Mouse (Mus musculus) embryonic fibroblast, embryonic 13.5 days (primary cell): ENCODE results near the gene Pcp2. TPM values are rescaled to one million over a fixed set of nuclear protein-coding genes. Genes with fewer than 3 reads are reported as not detected.
A peak's percentile ranks its signal among the peaks of the same experiment; 100 is the strongest.
"Not testable (repeated sequence)": the region's sequence is repeated elsewhere in the genome, so short reads cannot be mapped to it uniquely, and the experiment has no call there.

ENCODE experiments used
- H3K27ac ChIP-seq: 2 replicates; pipeline ENCODE4 v1.5.1; 2012; ENCODE audit warnings: low read length, control low read depth, inconsistent platforms; ENCODE audit not compliant: insufficient read depth
- H3K4me1 ChIP-seq: 2 replicates; pipeline ENCODE4 v1.6.1; 2011; ENCODE audit warnings: low read length; ENCODE audit not compliant: control insufficient read depth, insufficient read depth
- H3K4me3 ChIP-seq: 2 replicates; pipeline ENCODE4 v1.5.1; 2011; ENCODE audit warnings: mild to moderate bottlenecking, control low read depth, low read length; ENCODE audit not compliant: insufficient read depth
- CTCF ChIP-seq: IDR thresholded peaks from 2 replicates; pipeline ENCODE4 v1.5.1; 2011; ENCODE audit warnings: mild to moderate bottlenecking, control low read depth, low read length, moderate library complexity, borderline replicate concordance; ENCODE audit not compliant: insufficient read depth
- POLR2A ChIP-seq: IDR thresholded peaks from 2 replicates; pipeline ENCODE4 v1.6.1; 2011; ENCODE audit warnings: low read depth, mild to moderate bottlenecking, control low read depth, low read length, moderate library complexity
- polyA plus RNA-seq: library from polyadenylated mRNA; stranded (reverse); fragments of >200 nt; gene quantifications from 2 replicates; pipeline ENCODE4 v1.2.4, GENCODE M21; 2011; ENCODE audit warnings: low read depth; ENCODE audit not compliant: missing spikeins, insufficient read length

Gene Pcp2
- polyA plus RNA-seq, 1 experiment = not detected

DNA sequence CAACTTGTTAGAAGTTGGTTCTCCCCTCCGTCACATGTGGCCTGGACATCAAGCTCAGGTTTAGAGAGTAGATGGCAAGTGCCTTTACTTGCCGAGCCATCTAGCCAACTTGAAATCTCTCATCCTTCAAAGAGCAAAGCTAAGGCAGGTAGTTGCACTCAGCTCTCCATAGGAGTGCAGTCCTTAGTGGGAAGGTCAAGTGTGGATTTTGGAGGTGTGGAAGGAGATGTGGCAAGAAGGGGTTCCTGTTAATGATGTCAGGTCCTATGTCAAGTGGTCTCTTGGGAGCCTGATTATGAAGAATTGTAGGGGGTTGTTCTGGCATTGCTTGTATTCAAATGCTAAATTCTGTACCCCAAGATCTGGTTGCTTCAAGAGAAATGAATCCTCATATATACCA, 30.9 kb downstream of the Pcp2 start:
- no peak overlapping the region for H3K27ac ChIP-seq
- no peaks in the 10 kb centered on the region for H3K4me1 ChIP-seq
- H3K4me3 ChIP-seq = no peak overlapping the region
- TF ChIP-seq POLR2A = no peak
- TF ChIP-seq CTCF = no peak

- TF ChIP-seq POLR2A = no peak
- no peak for TF ChIP-seq CTCF
- H3K4me3 ChIP-seq = no peak overlapping the region
- no peak overlapping the region for H3K27ac ChIP-seq
- no peaks in the 10 kb centered on the region for H3K4me1 ChIP-seq
These were observed 31.9 kb downstream of the Pcp2 start for GRCm38 (mm10) chr8:3593470-3593869.

- Histone ChIP-seq H3K27ac (no peak overlapping the region), H3K4me1 (no peaks in the 10 kb centered on the region), H3K4me3 (no peak overlapping the region)
- TF ChIP-seq POLR2A = no peak
- no peak for TF ChIP-seq CTCF
These were observed 37.1 kb downstream of the Pcp2 start for GRCm38 (mm10) chr8:3588258-3588633.

DNA sequence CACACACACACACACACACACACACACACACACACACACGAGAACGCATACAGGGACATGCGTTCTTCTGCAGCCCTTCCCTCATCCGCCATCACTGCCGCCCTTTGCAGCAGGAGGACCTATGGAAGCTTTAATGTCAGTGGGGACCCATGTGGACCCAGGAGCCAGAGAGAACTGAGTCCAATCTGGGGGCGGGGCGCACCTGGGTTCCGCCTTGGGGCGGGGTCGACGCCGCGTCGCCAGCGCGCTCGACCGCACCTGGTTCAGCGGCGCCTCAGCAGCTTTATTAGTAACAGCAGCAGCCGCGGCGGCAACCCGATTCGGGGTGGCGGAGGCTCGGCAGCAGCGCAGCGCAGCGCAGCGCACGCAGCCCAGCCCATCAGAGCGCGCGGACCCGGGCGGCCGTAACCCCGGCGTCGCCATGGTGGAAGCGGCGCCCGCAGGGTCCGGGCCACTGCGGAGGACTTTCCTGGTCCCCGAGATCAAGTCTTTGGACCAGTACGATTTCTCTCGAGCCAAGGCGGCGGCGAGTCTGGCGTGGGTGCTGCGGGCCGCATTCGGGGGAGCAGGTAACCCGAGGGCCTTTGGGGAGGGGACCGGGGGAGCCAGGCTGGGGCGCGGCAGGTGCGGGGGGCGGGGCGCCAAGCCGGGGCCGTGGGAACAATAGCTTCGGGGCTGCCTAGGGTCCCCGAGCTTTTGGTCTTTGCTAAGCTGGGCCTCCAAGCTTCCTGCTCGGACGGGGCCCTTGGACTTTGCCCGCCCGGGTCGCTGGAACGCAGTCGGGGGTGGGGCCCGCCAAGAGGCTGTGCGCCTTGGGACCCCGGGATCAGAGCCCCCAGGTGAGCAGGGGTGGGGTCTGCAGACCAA, 37.7 kb downstream of the Pcp2 start:
- Histone ChIP-seq H3K4me3 (peak overlapping the region; percentile 35), H3K27ac (no peak overlapping the region), H3K4me1 (no peaks in the 10 kb centered on the region)
- TF ChIP-seq CTCF (no peak), POLR2A (no peak)

GRCm38 (mm10) chr8:3586993-3587390, 38.4 kb downstream of the Pcp2 start, which contains the start of gene Camsap3:
Gene Camsap3, plus strand, starts transcription at chr8:3587293.
- H3K27ac ChIP-seq = no peak within 1 kb of the TSS
- TF ChIP-seq POLR2A (no peak), CTCF (no peak)

GRCm38 (mm10) chr8:3586452-3586851, 38.9 kb downstream of the Pcp2 start:
- H3K4me1 ChIP-seq = no peaks in the 10 kb centered on the region
- TF ChIP-seq POLR2A (no peak), CTCF (no peak)
- H3K4me3 ChIP-seq = no peak overlapping the region
- H3K27ac ChIP-seq = no peak overlapping the region

More at GRCm38 (mm10) chr8:3586993-3587390, 38.4 kb downstream of the Pcp2 start, which contains the start of gene Camsap3:
- Histone ChIP-seq H3K4me1 (no peaks in the 10 kb centered on the region), H3K4me3 (peak within 1 kb of the TSS; percentile 35)

GRCm38 (mm10) chr8:3581961-3582360, 43.4 kb downstream of the Pcp2 start:
- H3K4me3 ChIP-seq, H3K4me1 ChIP-seq, H3K27ac ChIP-seq: not testable (repeated sequence)

DNA sequence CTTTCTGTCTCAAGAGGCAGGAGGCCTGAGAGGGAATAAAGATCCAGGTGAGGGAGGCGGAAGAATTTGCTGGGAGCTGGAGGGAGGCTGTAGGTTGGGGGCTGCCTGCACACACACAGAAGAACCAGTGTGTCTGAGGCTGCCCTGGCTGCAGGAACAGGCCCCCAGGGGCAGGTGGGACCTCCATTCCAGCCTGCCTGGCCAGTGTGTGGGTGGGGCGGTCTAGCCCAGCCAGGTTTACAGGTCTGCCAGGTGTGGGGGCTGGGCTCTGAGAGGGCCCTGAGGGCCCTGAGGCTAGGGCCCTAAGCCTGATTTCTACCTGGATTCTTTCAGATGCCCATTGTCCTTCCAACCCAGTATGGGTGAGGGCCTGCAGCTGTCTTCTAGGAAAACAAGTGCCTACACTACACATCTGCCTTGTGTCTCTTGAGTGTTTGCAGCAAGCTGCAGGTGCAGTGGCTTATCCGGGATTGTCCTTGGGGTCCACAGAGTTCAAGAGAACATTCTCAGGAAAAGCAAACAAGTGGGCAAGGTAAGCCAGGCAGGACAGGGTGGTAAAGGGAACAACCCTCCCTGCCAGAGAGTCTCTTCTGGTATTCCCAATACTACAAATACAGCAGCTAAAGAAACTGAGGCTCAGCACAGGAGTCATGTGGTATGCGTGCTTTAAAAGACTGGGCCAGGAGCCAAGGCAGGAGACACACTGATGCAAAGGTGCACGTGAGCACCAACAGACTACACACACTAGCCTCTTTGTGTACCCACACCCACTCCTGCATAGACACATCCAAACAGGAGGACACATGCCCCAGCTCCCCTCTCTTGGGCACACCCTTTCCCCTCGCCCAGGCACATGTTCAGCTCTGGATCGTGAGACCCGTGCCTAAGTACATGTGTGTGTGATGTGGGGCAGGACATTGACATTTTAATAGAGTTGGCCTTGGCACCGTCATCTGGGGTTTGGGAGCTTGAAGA, 45.7 kb downstream of the Pcp2 start:
- no peak for TF ChIP-seq POLR2A
- TF ChIP-seq CTCF = no peak
- no peak overlapping the region for H3K27ac ChIP-seq
- H3K4me1 ChIP-seq = no peaks in the 10 kb centered on the region
- H3K4me3 ChIP-seq = no peak overlapping the region

DNA sequence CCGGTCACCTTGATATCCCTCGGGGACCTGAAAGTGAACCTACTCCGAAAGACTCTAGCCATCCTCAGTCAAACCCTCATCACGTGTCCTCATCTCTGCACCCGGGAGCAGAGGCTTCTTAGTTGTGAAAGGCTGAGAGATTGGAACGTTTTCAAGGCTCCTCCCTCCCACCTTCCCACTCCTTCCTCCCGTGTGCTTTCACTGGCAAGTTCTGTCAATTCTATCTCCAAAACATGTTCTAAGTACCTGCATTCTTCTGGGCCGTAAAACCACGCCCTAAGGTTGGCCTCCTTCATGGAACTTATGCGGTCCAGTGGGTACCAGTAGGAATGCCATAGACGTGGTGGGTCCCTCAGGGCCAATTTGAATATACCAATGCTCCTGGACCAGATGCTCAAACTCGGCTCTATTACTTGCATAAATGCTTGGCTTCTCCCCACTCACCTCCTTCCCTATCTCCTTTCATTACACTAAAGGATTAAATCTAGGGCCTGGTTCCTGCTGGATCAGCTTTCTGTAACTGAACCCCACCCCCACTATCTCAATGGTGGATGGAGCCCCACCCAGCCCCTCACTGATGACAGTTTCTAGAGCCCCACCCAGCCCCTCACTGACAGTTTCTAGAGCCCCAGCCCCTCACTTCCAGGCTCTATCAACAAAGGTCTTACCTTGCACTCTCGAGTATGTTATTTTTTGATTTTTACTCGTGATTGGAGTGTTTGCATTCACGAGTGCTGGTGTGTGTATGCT, 49.0 kb downstream of the Pcp2 start:
- Histone ChIP-seq H3K4me3 (no peak overlapping the region), H3K27ac (no peak overlapping the region), H3K4me1 (no peaks in the 10 kb centered on the region)
- TF ChIP-seq POLR2A (no peak), CTCF (no peak)
